Mouse (Mus musculus) heart, adult 2 months (tissue): Measurements from ENCODE around the gene Adssl1. TPM values are rescaled to one million over a fixed set of nuclear protein-coding genes. Genes with fewer than 3 reads are reported as not detected.
A peak's percentile ranks its signal among the peaks of the same experiment; 100 is the strongest.

Source experiments
- DNase-seq, 2 experiments: peaks; one replicate each; pipeline ENCODE4 v3.0.0; 2021
- H3K27ac ChIP-seq: fragments of 200-600 bp; 2 replicates; pipeline ENCODE4 v1.8.1; 2022
- H3K27me3 ChIP-seq: fragments of 200-500 bp; 2 replicates; pipeline ENCODE4 v1.6.1; 2012; ENCODE audit warnings: mild to moderate bottlenecking, low read length, inconsistent platforms, mixed read lengths; ENCODE audit not compliant: control insufficient read depth, insufficient read depth
- H3K36me3 ChIP-seq: fragments of 200-500 bp; 2 replicates; pipeline ENCODE4 v1.6.1; 2012; ENCODE audit warnings: low read length, inconsistent platforms; ENCODE audit not compliant: control insufficient read depth, insufficient read depth
- H3K4me1 ChIP-seq: fragments of 200-500 bp; 2 replicates; pipeline ENCODE4 v1.6.1; 2011; ENCODE audit warnings: low read length; ENCODE audit not compliant: control insufficient read depth, insufficient read depth
- H3K4me3 ChIP-seq: fragments of 200-600 bp; 2 replicates; pipeline ENCODE4 v1.8.1; 2022
- H3K79me2 ChIP-seq: fragments of 200-500 bp; replicated peaks from 2 replicates; pipeline ENCODE4 v1.6.1; 2012; ENCODE audit warnings: mild to moderate bottlenecking, inconsistent platforms, low read length, moderate library complexity, mixed read lengths; ENCODE audit not compliant: control insufficient read depth, insufficient read depth
- H3K9ac ChIP-seq: fragments of 200-500 bp; 2 replicates; pipeline ENCODE4 v1.6.1; 2012; ENCODE audit warnings: low read depth, mild to moderate bottlenecking, control low read depth, inconsistent platforms, low read length, mixed read lengths
- CTCF ChIP-seq: fragments of 200-600 bp; IDR thresholded peaks from 2 replicates; pipeline ENCODE4 v1.8.1; 2022; ENCODE audit warnings: antibody characterized with exemption, mild to moderate bottlenecking, moderate library complexity
- EP300 ChIP-seq: fragments of 200-500 bp; IDR thresholded peaks from 2 replicates; pipeline ENCODE4 v1.6.1; 2011; ENCODE audit warnings: low read depth, low read length, control low read depth; ENCODE audit not compliant: insufficient read depth
- POLR2A ChIP-seq: fragments of 200-500 bp; IDR thresholded peaks from 2 replicates; pipeline ENCODE4 v1.6.1; 2011; ENCODE audit warnings: mild to moderate bottlenecking, low read depth, low read length, control low read depth; ENCODE audit not compliant: insufficient read depth
- WGBS: fragments of 180-500 bp; shearing (Covaris S2); methylation state at CpG from one replicate; pipeline ENCODE4 v1.1.7; 2018; 5-methylcytosine and 5-hydroxymethylcytosine counted together
- intact Hi-C: fragments of 180-260 bp; cut with DNase I; formaldehyde crosslinking; loops from one replicate; pipeline ENCODE4 v1.15.1; 2025
- polyA plus RNA-seq: library from polyadenylated mRNA; depleted of rRNA; stranded (reverse); fragments of >200 nt; gene quantifications from 2 replicates; pipeline ENCODE4 v1.2.3, GENCODE M21; 2012
- total RNA-seq, 2 experiments: library from RNA; stranded (reverse); gene quantifications; 2 replicates each; pipeline ENCODE4 v1.2.3; 2021

The Adssl1 gene
- total and polyA plus RNA-seq, 3 experiments = 98.2 to 173 (median 150) TPM

DNA sequence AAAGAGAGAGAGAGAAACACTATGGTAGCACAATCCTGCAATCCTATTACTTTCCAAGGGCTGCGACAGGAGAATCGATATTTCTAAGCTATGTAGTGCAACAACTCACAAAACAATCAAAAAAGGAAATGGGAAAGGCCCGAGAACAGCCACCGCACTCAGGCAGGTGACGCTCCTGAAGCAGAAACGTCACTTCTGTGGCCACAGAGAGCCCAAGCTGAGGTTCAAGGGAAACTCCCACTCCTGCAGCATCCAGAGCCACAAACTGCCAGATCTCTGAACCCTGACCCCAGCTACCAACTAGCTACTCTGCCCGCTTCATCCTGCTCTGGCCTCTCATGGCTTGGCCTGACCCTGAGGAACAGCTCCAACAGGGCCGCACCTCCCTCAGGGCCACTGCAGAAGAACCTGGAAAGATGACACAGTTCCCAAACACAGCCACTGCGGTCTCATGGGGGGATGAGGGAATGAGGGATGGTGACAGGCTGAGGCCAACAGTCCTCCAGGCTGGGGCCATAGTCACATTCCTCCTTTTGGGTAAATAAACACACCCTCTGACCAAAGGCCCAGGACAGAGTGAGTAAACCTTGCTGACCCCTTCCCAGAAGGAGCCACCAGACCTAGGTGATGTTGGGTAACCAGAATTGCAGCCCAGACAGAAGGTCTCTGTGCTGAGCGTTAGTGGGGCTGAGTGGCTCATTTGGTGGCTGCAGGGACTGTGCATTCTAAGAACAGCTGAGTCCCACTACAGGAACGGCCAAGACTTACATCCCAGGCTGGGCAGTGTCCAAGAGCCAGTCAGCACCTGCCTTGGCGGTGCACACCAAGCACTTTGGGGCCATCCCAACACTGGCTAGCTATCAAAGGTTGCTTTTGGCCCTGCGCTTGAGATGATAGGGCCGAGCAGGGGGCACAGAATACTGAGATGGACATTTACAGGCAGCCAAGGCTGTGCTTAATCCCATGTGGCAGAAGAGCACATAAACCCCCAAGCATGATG is 32.4 kb upstream of the Adssl1 start:
- Histone ChIP-seq H3K9ac (no peak overlapping the region), H3K36me3 (no peaks in the 10 kb centered on the region), H3K27me3 (0 out of 2 replicates have a peak, but pooled peaks cover 2% of the 10 kb centered on the region), H3K79me2 (no peaks in the 10 kb centered on the region), H3K27ac (peak overlapping the region; percentile 44; the same call in 1 of the 2 replicates), H3K4me1 (peaks cover 28% of the 10 kb centered on the region), H3K4me3 (no peak overlapping the region)
- peak; percentile 58 to 68 for DNase-seq
- 71% methylated on average over 14 of the region's 14 CpGs for WGBS
- TF ChIP-seq POLR2A = no peak
- no peak for TF ChIP-seq EP300
- no peak for TF ChIP-seq CTCF
- intact Hi-C loops = loop anchor here (2.0 to 5.0 kb wide), 4 partner anchors 17 to 95 kb away; no protein-coding TSS in a partner anchor

- peaks cover 33% of the 10 kb centered on the region for H3K4me1 ChIP-seq
Observed at GRCm38 (mm10) chr12:112588426-112589256, 31.2 kb upstream of the Adssl1 start, which contains the start of gene Inf2. Gene Inf2 (plus strand): TSS chr12:112588784.

DNA sequence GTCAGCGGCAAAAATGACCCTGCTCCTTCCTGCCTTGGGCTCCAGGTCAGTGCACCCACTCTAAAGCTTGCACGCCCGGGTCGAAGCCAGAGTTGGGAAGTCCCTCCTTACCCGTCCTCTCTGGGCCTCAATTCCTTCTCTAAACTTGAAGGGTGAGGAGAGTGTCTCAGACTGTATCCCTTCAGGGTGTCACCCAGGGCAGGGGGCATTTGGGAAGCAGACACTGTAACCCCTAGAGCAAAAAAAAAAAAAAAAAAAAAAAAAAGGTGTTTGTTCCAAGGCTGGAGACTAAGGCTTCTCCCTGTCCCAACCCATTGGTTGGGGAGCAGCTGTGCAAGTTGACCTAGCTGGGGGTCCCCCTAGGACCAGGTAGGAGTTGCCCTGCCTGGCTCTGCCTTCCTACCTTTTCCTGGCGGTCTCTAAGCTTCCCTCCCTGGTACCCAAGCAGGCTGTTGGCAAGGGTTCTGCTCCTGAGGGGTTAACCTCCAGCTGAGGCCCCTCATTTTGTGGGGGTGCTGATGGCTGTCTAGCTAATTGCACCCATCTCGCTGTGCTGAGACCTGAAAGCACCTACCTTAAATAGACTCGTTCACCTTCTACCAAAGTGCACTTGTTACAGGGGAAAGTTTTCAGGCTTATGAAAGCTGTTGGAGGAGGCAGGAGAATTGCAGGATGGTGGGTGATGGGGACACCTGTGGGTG is 30.2 kb upstream of the Adssl1 start:
- Histone ChIP-seq H3K4me3 (peak overlapping the region; percentile 60), H3K27ac (peak overlapping the region; percentile 93), H3K4me1 (peaks cover 42% of the 10 kb centered on the region), H3K9ac (peak overlapping the region; percentile 89), H3K27me3 (0 out of 2 replicates have a peak, but pooled peaks cover 2% of the 10 kb centered on the region), H3K36me3 (no peaks in the 10 kb centered on the region), H3K79me2 (no peaks in the 10 kb centered on the region)
- DNase-seq = peak in 1 of 2 experiments; percentile 17
- 56% methylated on average over 8 of the region's 8 CpGs for WGBS
- intact Hi-C loops = loop anchor here (2.0 to 5.0 kb wide), 4 partner anchors 15 to 97 kb away; no protein-coding TSS in a partner anchor
- TF ChIP-seq EP300 (no peak), POLR2A (no peak), CTCF (no peak)

More at GRCm38 (mm10) chr12:112588426-112589256, 31.2 kb upstream of the Adssl1 start, which contains the start of gene Inf2:
- Histone ChIP-seq H3K9ac (peak within 1 kb of the TSS; percentile 89), H3K36me3 (no peaks in the 10 kb centered on the region), H3K79me2 (no peaks in the 10 kb centered on the region), H3K4me3 (peak within 1 kb of the TSS; percentile 60), H3K27me3 (0 out of 2 replicates have a peak, but pooled peaks cover 2% of the 10 kb centered on the region), H3K27ac (peak within 1 kb of the TSS; percentile 93)
- TF ChIP-seq CTCF (0 out of 2 replicates have a peak, but pooled peaks have one; percentile 7), EP300 (no peak), POLR2A (peak; percentile 61)
- DNase-seq = peak; percentile 91 to 92
- 1% methylated on average over 58 of the region's 60 CpGs for WGBS
- intact Hi-C loops = loop anchor here (2.0 to 5.0 kb wide), 4 partner anchors 16 to 96 kb away; no protein-coding TSS in a partner anchor

DNA sequence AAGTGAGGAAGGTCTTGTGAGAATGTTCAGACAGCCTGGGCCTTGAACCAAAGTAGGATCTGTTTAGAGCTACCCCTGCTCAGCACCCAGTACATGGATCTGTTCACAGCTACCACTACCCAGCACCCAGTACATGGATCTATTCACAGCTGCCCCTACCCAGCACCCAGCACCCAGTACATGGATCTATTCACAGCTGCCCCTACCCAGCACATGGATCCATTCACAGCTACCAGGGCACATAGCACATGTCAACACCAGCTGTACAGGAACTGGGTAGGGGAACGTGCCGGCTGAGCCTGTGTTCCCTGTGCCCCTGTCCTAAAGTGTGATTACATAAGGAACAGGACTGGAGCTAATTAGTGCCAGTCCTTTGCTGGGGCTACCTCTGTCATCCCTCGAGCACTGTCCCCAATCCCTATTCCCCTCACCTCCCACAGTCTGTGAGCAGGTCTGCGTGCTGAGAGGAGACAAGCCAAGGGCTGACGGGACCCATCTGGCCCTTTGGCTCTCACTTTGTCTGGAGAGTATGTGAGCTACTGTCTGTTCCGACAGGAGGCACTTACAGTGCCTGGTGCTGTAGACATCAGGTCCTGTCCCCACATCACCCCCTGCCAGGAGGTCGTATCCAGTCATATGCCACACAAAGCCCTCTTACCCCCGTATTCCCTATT is 29.1 kb upstream of the Adssl1 start:
- intact Hi-C loops = no loop called here
- peaks cover 48% of the 10 kb centered on the region for H3K4me1 ChIP-seq
- no peak overlapping the region; the same call in none of the 2 replicates for H3K27ac ChIP-seq

More for the DNA sequence above, 29.1 kb upstream of the Adssl1 start:
- DNase-seq = peak in 1 of 2 experiments; percentile 25
- 0 out of 2 replicates have a peak, but pooled peaks cover 2% of the 10 kb centered on the region for H3K27me3 ChIP-seq
- H3K4me3 ChIP-seq = no peak overlapping the region
- H3K36me3 ChIP-seq = no peaks in the 10 kb centered on the region
- 56% methylated on average over 8 of the region's 8 CpGs for WGBS
- TF ChIP-seq CTCF = no peak
- TF ChIP-seq POLR2A = no peak
- no peak for TF ChIP-seq EP300
- H3K9ac ChIP-seq = no peak overlapping the region
- no peaks in the 10 kb centered on the region for H3K79me2 ChIP-seq
